ENCODE assay signal across 18 mouse cellular contexts in the genomic region with DNA sequence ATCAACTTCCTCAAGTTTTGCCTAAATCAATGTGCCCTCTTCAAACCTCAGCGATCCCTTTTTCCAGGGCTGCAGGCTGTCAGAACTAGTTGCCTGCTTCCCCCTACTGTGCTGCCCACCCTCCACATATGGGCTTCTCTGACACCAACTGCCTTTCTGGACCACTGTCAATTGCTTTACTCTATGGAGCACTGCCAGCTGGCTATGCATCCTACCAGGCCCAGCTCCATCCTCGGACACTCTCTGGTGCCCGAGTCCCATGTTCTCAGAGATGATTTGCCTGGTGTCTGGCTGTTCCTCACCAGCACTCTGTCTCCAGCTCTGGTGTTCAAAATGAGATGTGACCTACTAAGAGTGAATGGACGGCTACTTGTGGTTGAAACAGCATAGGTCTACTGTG. TPM values are rescaled to one million over a fixed set of nuclear protein-coding genes. Genes with fewer than 3 reads are reported as not detected.
A peak's percentile ranks its signal among the peaks of the same experiment; 100 is the strongest.
DNase-seq lines count a peak whose midpoint lies in the region; ATAC-seq and TF ChIP-seq lines count a peak whose summit lies in the region.
"Had no signal": no experiment of that assay in that cellular context is flagged by ENCODE, and none has a peak within 500 bp of the region (broad histone marks: within the 10 kb centered on the region; RNA-seq: fewer than 3 reads in every experiment).

No protein-coding gene starts in this region.

- 51% methylated on average over 4 of the region's 4 CpGs for WGBS in hindbrain, postnatal 0 days
- WGBS in hindbrain, embryonic 12.5 days, result 92% methylated on average over 4 of the region's 4 CpGs
- 86% methylated on average over 4 of the region's 4 CpGs for WGBS in midbrain, postnatal 0 days
- WGBS in midbrain, embryonic 14.5 days, result 85% methylated on average over 4 of the region's 4 CpGs

- peak; percentile 64 for DNase-seq in hindbrain, postnatal 0 days (ENCODE audit: low spot score)
- peak; percentile 66 for DNase-seq in midbrain, postnatal 0 days (ENCODE audit: low spot score)
- no peak for DNase-seq in midbrain, embryonic 14.5 days
- peak; percentile 87 for DNase-seq in cerebellum, adult 8-10 months
- DNase-seq in cerebellum, postnatal 36 days, result peak; percentile 84 to 89
- DNase-seq in right cerebral cortex, postnatal 10 days (ENCODE audit: low spot score in 2 of 2), result no peak
- DNase-seq: gastrocnemius, postnatal 36 days; heart, postnatal 4 days; kidney, postnatal 36 days; liver, embryonic 13.5 days; right cerebral cortex, postnatal 25 days; spleen, adult 18-20 months had no signal

- H3K36me3 ChIP-seq in hindbrain, postnatal 0 days (ENCODE audit: insufficient read depth, low read length), result no peaks in the 10 kb centered on the region
- H3K36me3 ChIP-seq in hindbrain, embryonic 12.5 days, result no peaks in the 10 kb centered on the region
- H3K36me3 ChIP-seq in midbrain, postnatal 0 days (ENCODE audit: insufficient read depth, low read length), result no peaks in the 10 kb centered on the region
- H3K36me3 ChIP-seq in midbrain, embryonic 14.5 days (ENCODE audit: control insufficient read depth, insufficient read depth, low read length), result no peaks in the 10 kb centered on the region
- H3K36me3 ChIP-seq: embryonic facial prominence, embryonic 12.5 days; forebrain, embryonic 12.5 days; heart, embryonic 15.5 days; liver, embryonic 13.5 days had no signal

- H3K9ac ChIP-seq in hindbrain, postnatal 0 days (replicated peaks; ENCODE audit: low read length), result no peak overlapping the region
- H3K9ac ChIP-seq in hindbrain, embryonic 12.5 days, result no peak overlapping the region
- no peak overlapping the region for H3K9ac ChIP-seq in midbrain, postnatal 0 days (replicated peaks; ENCODE audit: low read length, poor library complexity, severe bottlenecking)
- H3K9ac ChIP-seq in midbrain, embryonic 14.5 days (replicated peaks; ENCODE audit: low read length), result no peak overlapping the region
- H3K9ac ChIP-seq: embryonic facial prominence, embryonic 12.5 days; forebrain, embryonic 12.5 days; heart, embryonic 15.5 days; liver, embryonic 13.5 days had no signal

- no peak for TF ChIP-seq CTCF in hindbrain, postnatal 0 days (IDR thresholded peaks at IDR 0.05; ENCODE audit: low read depth)
- no peak for TF ChIP-seq CTCF in midbrain, postnatal 0 days (IDR thresholded peaks at IDR 0.05)

- no peak overlapping the region for H3K4me3 ChIP-seq in hindbrain, postnatal 0 days (ENCODE audit: low read length)
- no peak overlapping the region for H3K4me3 ChIP-seq in hindbrain, embryonic 12.5 days
- H3K4me3 ChIP-seq in midbrain, postnatal 0 days (ENCODE audit: low read depth, low read length), result no peak overlapping the region
- H3K4me3 ChIP-seq in midbrain, embryonic 14.5 days (replicated peaks; ENCODE audit: low read depth, low read length), result no peak overlapping the region
- H3K4me3 ChIP-seq: embryonic facial prominence, embryonic 12.5 days; forebrain, embryonic 12.5 days; heart, embryonic 15.5 days; liver, embryonic 13.5 days had no signal

- no peaks in the 10 kb centered on the region for H3K9me3 ChIP-seq in hindbrain, postnatal 0 days (ENCODE audit: low read length)
- no peaks in the 10 kb centered on the region for H3K9me3 ChIP-seq in hindbrain, embryonic 12.5 days (replicated peaks)
- no peaks in the 10 kb centered on the region for H3K9me3 ChIP-seq in midbrain, postnatal 0 days (ENCODE audit: low read length)
- H3K9me3 ChIP-seq in midbrain, embryonic 14.5 days (ENCODE audit: control insufficient read depth, low read length), result peaks cover under 1% of the 10 kb centered on the region; the same call in 1 of the 2 replicates
- H3K9me3 ChIP-seq: embryonic facial prominence, embryonic 12.5 days; forebrain, embryonic 12.5 days; heart, embryonic 15.5 days; liver, embryonic 13.5 days had no signal

- no peaks in the 10 kb centered on the region for H3K4me1 ChIP-seq in hindbrain, postnatal 0 days (ENCODE audit: insufficient read depth, low read length)
- H3K4me1 ChIP-seq in hindbrain, embryonic 12.5 days, result no peaks in the 10 kb centered on the region
- H3K4me1 ChIP-seq in midbrain, postnatal 0 days (ENCODE audit: insufficient read depth, low read length), result no peaks in the 10 kb centered on the region
- H3K4me1 ChIP-seq in midbrain, embryonic 14.5 days (ENCODE audit: control insufficient read depth, insufficient read depth, low read length), result no peaks in the 10 kb centered on the region
- H3K4me1 ChIP-seq: embryonic facial prominence, embryonic 12.5 days; forebrain, embryonic 12.5 days; liver, embryonic 13.5 days had no signal

- no peaks in the 10 kb centered on the region for H3K27me3 ChIP-seq in hindbrain, postnatal 0 days (ENCODE audit: insufficient read depth, low read length)
- H3K27me3 ChIP-seq in hindbrain, embryonic 12.5 days, result no peaks in the 10 kb centered on the region
- no peaks in the 10 kb centered on the region for H3K27me3 ChIP-seq in midbrain, postnatal 0 days (ENCODE audit: insufficient read depth, low read length)
- H3K27me3 ChIP-seq in midbrain, embryonic 14.5 days (ENCODE audit: control insufficient read depth, insufficient read depth, low read length), result no peaks in the 10 kb centered on the region
- H3K27me3 ChIP-seq: embryonic facial prominence, embryonic 12.5 days; forebrain, embryonic 12.5 days; heart, embryonic 15.5 days; liver, embryonic 13.5 days had no signal

- ATAC-seq in hindbrain, postnatal 0 days, result peak; percentile 72
- no peak for ATAC-seq in hindbrain, embryonic 12.5 days (ENCODE audit: low FRiP score)
- ATAC-seq in midbrain, postnatal 0 days (ENCODE audit: low FRiP score), result no peak
- no peak for ATAC-seq in midbrain, embryonic 14.5 days (ENCODE audit: low FRiP score, low TSS enrichment)
- no peak for ATAC-seq in megakaryocyte progenitor cell, adult 5-6 weeks (replicated peaks; ENCODE audit: poor library complexity)
- ATAC-seq: intestine, postnatal 0 days had no signal

- no peak overlapping the region for H3K27ac ChIP-seq in hindbrain, postnatal 0 days
- H3K27ac ChIP-seq in hindbrain, embryonic 12.5 days, result no peak overlapping the region
- H3K27ac ChIP-seq in midbrain, postnatal 0 days (ENCODE audit: low read depth, low read length), result no peak overlapping the region
- H3K27ac ChIP-seq in midbrain, embryonic 14.5 days (replicated peaks; ENCODE audit: low read depth, low read length), result no peak overlapping the region
- H3K27ac ChIP-seq: embryonic facial prominence, embryonic 12.5 days; forebrain, embryonic 12.5 days; heart, embryonic 15.5 days; liver, embryonic 13.5 days had no signal

- no peak overlapping the region for H3K4me2 ChIP-seq in hindbrain, postnatal 0 days (ENCODE audit: low read depth, low read length)
- H3K4me2 ChIP-seq in hindbrain, embryonic 12.5 days (replicated peaks), result no peak overlapping the region
- no peak overlapping the region for H3K4me2 ChIP-seq in midbrain, postnatal 0 days (ENCODE audit: low read depth, low read length, poor library complexity, severe bottlenecking)
- H3K4me2 ChIP-seq in midbrain, embryonic 14.5 days (ENCODE audit: low read length), result no peak overlapping the region
- H3K4me2 ChIP-seq: embryonic facial prominence, embryonic 12.5 days; forebrain, embryonic 12.5 days; heart, embryonic 15.5 days; liver, embryonic 13.5 days had no signal

RNA-seq across cellular contexts. Expression of a gene that starts 54.4 kb away (rescaled TPM):
- 9.5 and 12.4 TPM in 2 replicates for total RNA-seq in hindbrain, postnatal 0 days (2014; rRNA removed)
- polyA plus RNA-seq in hindbrain, postnatal 0 days (2015; fragmentation: Nextera tagmentation; extraction: Ambion mirVana), result 3.5 and 3.8 TPM in 2 replicates
- polyA plus RNA-seq in hindbrain, embryonic 12.5 days (2016; fragmentation: Nextera tagmentation; extraction: Ambion mirVana), result 13.6 and 14.6 TPM in 2 replicates
- total RNA-seq in midbrain, postnatal 0 days (2014; rRNA removed), result 8.7 and 9.2 TPM in 2 replicates
- 2.9 and 3.3 TPM in 2 replicates for polyA plus RNA-seq in midbrain, postnatal 0 days (2015; fragmentation: Nextera tagmentation; extraction: Ambion mirVana)
- polyA plus RNA-seq in midbrain, embryonic 14.5 days (2014; fragmentation: Nextera tagmentation; extraction: Ambion mirVana), result 4.1 and 5.3 TPM in 2 replicates
- total RNA-seq in megakaryocyte progenitor cell, adult 5-6 weeks (2015), result 16.9 and 17.8 TPM in 2 replicates
- 11.8 and 12.4 TPM in 2 replicates for total RNA-seq in megakaryocyte progenitor cell, adult 5-6 weeks (2017)

Comparison
In these comparisons a context has a peak if more than half of its experiments do, and no peak if none do; other contexts are left out.
1. DNase-seq: peak in hindbrain, postnatal 0 days (single experiment), midbrain, postnatal 0 days (single experiment), cerebellum, adult 8-10 months (single experiment) and cerebellum, postnatal 36 days (2 of 2); none in midbrain, embryonic 14.5 days (single experiment) and right cerebral cortex, postnatal 10 days (0 of 2).